Mouse (Mus musculus) forebrain, embryonic 11.5 days (tissue): ENCODE measurements at regions not wholly inside any gene's neighbourhood (a gene's known extent, or its start where the extent isn't known, plus 50 kb on each side); places are given as distances from the start of the nearest gene placed in this dataset.
A peak's percentile ranks its signal among the peaks of the same experiment; 100 is the strongest.

ENCODE experiments used
- ATAC-seq: fragments of 200-750 bp; cut with Nextera tagmentation; replicated peaks from 2 replicates; pipeline ENCODE4 v1.8.0; 2017; ENCODE audit warnings: moderate TSS enrichment; ENCODE audit not compliant: low FRiP score
- DNase-seq: peaks from one replicate; pipeline ENCODE4 v3.0.0-alpha.2; 2017; ENCODE audit warnings: low spot score
- H3K27ac ChIP-seq: fragments of 300-500 bp; sonication (generic); 2 replicates; pipeline ENCODE4 v1.5.1; 2014; ENCODE audit warnings: low read depth, low read length
- H3K27me3 ChIP-seq: fragments of 300-500 bp; sonication (generic); 2 replicates; pipeline ENCODE4 v1.6.1; 2014; ENCODE audit warnings: mild to moderate bottlenecking, low read length, mixed read lengths; ENCODE audit not compliant: control insufficient read depth, insufficient read depth
- H3K36me3 ChIP-seq: fragments of 300-500 bp; sonication (generic); 2 replicates; pipeline ENCODE4 v1.6.1; 2014; ENCODE audit warnings: mild to moderate bottlenecking, low read length, moderate library complexity, mixed read lengths; ENCODE audit not compliant: control insufficient read depth, insufficient read depth
- H3K4me1 ChIP-seq: fragments of 300-500 bp; sonication (generic); replicated peaks from 2 replicates; pipeline ENCODE4 v1.6.1; 2014; ENCODE audit warnings: low read length, mixed read lengths; ENCODE audit not compliant: control insufficient read depth, insufficient read depth
- H3K4me2 ChIP-seq: fragments of 300-500 bp; sonication (generic); 2 replicates; pipeline ENCODE4 v1.6.1; 2014; ENCODE audit warnings: low read depth, mild to moderate bottlenecking, low read length, moderate library complexity, mixed read lengths; ENCODE audit not compliant: severe bottlenecking
- H3K4me3 ChIP-seq: fragments of 300-500 bp; sonication (generic); 2 replicates; pipeline ENCODE4 v1.5.1; 2014; ENCODE audit warnings: low read depth, low read length
- H3K9ac ChIP-seq: fragments of 300-500 bp; sonication (generic); 2 replicates; pipeline ENCODE4 v1.6.1; 2014; ENCODE audit warnings: low read length
- H3K9me3 ChIP-seq: fragments of 300-500 bp; sonication (generic); 2 replicates; pipeline ENCODE4 v1.6.1; 2016; ENCODE audit warnings: low read length, mixed read lengths; ENCODE audit not compliant: control insufficient read depth
- WGBS: fragments of 180-500 bp; shearing (Covaris S2); extraction: QIAGEN DNeasy Blood & Tissue Kit; methylation state at CpG from one replicate; pipeline ENCODE4 v1.1.7; 2014; 5-methylcytosine and 5-hydroxymethylcytosine counted together

DNA sequence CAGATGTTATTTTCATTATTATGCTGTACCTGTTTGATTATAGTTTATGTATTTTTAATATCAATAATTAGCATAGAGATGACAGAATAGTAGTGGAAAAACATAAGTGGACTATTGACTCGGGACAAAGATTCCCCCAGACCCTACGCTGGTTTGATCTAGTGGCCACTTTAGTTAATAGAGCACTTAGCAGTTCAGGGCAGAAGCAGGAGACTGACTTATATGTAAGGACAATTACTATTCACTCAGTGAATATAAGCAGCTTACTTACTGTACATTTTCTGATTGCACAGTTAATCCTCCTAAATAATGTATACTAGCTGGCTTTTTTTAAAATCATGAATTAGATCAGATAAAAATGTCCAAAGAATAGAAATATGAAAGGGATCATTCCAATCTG, 416.2 kb upstream of the Prmt6 start:
- H3K9ac ChIP-seq: no peak overlapping the region
- H3K4me3 ChIP-seq: no peak overlapping the region
- H3K27ac ChIP-seq: no peak overlapping the region
- H3K27me3 ChIP-seq: no peaks in the 10 kb centered on the region
- H3K36me3 ChIP-seq: no peaks in the 10 kb centered on the region
- DNase-seq (no peak), ATAC-seq (0 out of 2 replicates have a peak, but pooled peaks have one; percentile 53)
- H3K4me2 ChIP-seq: no peak overlapping the region
- no peaks in the 10 kb centered on the region for H3K9me3 ChIP-seq
- no peaks in the 10 kb centered on the region for H3K4me1 ChIP-seq
- 73% methylated on average over 2 of the region's 2 CpGs for WGBS

DNA sequence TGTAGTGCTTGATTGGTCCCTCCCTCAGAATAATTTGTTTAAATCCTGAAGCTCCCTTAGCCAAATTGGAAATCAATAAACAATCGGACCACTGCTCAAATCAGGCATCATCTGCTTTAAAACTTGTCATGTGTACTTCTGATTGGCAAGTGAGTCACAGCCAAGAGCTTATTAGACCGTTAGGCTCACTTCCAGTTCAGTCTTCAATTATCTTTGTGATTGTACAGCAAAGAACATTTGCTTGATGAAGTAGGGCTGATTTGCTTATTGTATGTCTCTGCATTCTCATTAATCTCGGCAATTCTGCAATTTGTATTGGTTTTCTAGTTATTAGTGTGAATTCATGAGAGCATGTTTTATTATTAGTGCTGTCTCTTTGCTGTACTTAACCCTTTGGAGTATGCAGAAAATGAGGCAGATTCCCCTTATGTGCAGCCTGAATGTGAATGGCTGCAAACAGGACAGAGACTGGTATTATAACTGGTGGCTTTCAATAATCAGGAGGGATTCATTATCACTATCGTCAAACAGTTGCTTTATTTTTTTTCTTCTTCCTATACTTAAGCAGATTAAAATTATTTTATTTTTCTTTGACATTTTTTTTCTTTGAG, 406.8 kb upstream of the Prmt6 start:
- WGBS: 66% methylated on average over 4 of the region's 4 CpGs
- H3K27ac ChIP-seq: no peak overlapping the region
- no peak overlapping the region for H3K4me2 ChIP-seq
- DNase-seq (no peak), ATAC-seq (no peak)
- no peak overlapping the region for H3K9ac ChIP-seq
- no peak overlapping the region for H3K4me3 ChIP-seq
- H3K27me3 ChIP-seq: no peaks in the 10 kb centered on the region
- H3K4me1 ChIP-seq: no peaks in the 10 kb centered on the region
- no peaks in the 10 kb centered on the region for H3K36me3 ChIP-seq
- H3K9me3 ChIP-seq: no peaks in the 10 kb centered on the region

DNA sequence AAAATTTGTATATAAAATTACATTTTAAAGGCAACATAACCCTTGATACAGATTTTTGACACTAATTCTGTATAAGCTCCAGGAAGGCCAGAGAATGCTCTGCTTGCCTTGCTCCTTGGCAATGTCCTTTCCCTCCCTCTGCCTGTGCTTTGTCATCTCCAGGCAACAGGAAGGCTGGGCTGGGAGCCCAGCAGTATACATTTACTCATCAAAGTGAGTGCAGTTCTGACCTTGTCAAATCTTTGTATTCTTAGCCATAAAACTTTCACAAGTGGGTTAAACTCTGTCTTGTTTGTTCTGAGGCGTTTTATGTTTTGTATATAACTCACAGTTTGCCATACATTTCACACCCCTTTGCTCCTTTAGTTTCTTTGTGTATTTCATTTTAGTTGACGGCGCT, 375.5 kb upstream of the Prmt6 start:
- ATAC-seq (no peak), DNase-seq (no peak)
- no peak overlapping the region for H3K9ac ChIP-seq
- H3K27ac ChIP-seq: no peak overlapping the region
- no peaks in the 10 kb centered on the region for H3K36me3 ChIP-seq
- H3K4me2 ChIP-seq: no peak overlapping the region
- no peak overlapping the region for H3K4me3 ChIP-seq
- 86% methylated on average over 3 of the region's 3 CpGs for WGBS
- H3K9me3 ChIP-seq: no peaks in the 10 kb centered on the region
- H3K4me1 ChIP-seq: no peaks in the 10 kb centered on the region
- H3K27me3 ChIP-seq: no peaks in the 10 kb centered on the region

DNA sequence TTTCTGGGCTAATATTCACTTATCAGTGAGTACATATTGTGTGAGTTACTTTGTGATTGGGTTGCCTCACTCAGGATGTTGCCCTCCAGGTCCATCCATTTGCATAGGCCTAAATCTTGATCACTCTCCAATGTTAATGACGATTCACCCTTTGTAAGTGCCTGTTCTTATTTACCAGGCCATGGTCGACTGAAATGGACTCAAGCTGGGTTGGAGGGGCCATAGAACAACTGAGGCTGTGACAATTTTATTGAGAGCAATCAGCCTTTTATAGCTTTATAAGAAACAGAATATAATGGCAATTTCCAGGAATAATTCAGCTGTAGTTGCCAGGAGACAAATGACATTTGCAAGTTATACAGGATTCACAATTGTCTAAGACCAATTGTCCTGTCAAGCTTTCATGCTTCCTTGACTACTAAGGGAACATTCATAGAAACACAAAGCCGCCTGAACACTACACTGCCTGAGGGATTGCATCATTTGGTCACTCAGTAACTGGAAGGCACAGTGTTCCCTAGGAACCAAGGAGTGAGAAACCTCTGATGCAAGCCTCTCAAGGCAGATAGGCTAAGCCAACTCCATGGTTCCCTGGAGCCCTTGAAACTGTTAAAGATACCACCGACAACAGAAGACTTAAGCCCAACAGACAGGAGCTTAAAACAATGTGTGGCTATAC, 348.5 kb upstream of the Prmt6 start:
- ATAC-seq (peak; percentile 64; the same call in 1 of the 2 replicates), DNase-seq (no peak)
- no peaks in the 10 kb centered on the region for H3K27me3 ChIP-seq
- H3K27ac ChIP-seq: no peak overlapping the region
- H3K4me1 ChIP-seq: no peaks in the 10 kb centered on the region
- H3K4me2 ChIP-seq: no peak overlapping the region
- H3K36me3 ChIP-seq: no peaks in the 10 kb centered on the region
- no peak overlapping the region for H3K4me3 ChIP-seq
- no peak overlapping the region for H3K9ac ChIP-seq
- 54% methylated on average over 4 of the region's 4 CpGs for whole genome bisulfite sequencing
- H3K9me3 ChIP-seq: no peaks in the 10 kb centered on the region

- Histone ChIP-seq H3K27ac (no peak overlapping the region), H3K36me3 (no peaks in the 10 kb centered on the region), H3K9ac (no peak overlapping the region), H3K4me1 (no peaks in the 10 kb centered on the region), H3K4me2 (no peak overlapping the region), H3K27me3 (no peaks in the 10 kb centered on the region), H3K9me3 (no peaks in the 10 kb centered on the region), H3K4me3 (no peak overlapping the region)
- ATAC-seq (no peak), DNase-seq (no peak)
- 56% methylated on average over 2 of the region's 2 CpGs for WGBS
These were observed 332.0 kb upstream of the Prmt6 start for GRCm38 (mm10) chr3:110582766-110583165.

- 86% methylated on average over 1 of the region's 1 CpGs for WGBS
- no peaks in the 10 kb centered on the region for H3K4me1 ChIP-seq
- no peak overlapping the region for H3K9ac ChIP-seq
- H3K27me3 ChIP-seq: no peaks in the 10 kb centered on the region
- H3K4me2 ChIP-seq: no peak overlapping the region
- ATAC-seq (no peak), DNase-seq (no peak)
- no peaks in the 10 kb centered on the region for H3K36me3 ChIP-seq
- H3K27ac ChIP-seq: no peak overlapping the region
- H3K4me3 ChIP-seq: no peak overlapping the region
- H3K9me3 ChIP-seq: no peaks in the 10 kb centered on the region
These were observed 328.5 kb upstream of the Prmt6 start for GRCm38 (mm10) chr3:110579261-110579660.

DNA sequence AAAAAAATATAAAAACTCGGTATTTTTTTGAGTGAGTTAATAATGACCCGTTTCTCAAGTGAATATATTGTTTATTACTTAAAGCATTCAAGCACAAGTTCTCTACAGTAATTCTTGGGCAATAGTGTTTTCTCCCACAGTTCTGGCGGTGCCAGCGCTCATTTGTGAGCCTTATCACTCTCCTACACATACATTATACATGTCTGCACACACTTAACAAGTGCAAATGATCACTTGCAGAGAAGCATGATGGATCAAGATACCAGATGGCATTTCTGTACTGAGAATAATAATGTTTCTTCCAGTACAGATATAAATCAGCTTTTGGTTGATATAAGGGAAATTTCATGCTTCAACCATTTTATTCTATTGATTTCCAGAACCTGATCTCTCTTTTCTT, 316.4 kb upstream of the Prmt6 start:
- ATAC-seq (no peak), DNase-seq (no peak)
- Histone ChIP-seq H3K27ac (no peak overlapping the region), H3K9me3 (no peaks in the 10 kb centered on the region), H3K27me3 (no peaks in the 10 kb centered on the region), H3K4me2 (no peak overlapping the region), H3K9ac (no peak overlapping the region), H3K4me3 (no peak overlapping the region), H3K36me3 (no peaks in the 10 kb centered on the region), H3K4me1 (no peaks in the 10 kb centered on the region)
- 86% methylated on average over 4 of the region's 4 CpGs for WGBS

DNA sequence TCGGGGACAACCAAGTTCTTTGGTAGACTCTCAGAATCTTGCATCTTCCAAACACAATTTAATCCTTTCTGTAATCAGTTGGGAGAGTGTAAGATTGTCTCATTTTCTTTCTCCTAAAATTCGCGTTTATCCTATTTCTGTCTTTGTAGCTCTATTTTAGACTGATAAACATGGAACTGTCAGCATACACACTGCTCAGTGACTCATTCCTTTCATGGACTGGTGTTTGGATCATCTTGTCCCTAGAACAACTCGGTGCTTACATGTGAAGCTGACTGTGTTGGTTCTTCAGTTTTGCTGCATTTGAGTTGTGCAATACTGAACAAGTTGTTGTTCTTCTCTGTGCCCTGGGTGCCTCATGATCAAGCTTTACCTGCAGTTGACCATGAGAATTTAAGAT, 296.5 kb upstream of the Prmt6 start:
- no peak for ATAC-seq
- no peak overlapping the region for H3K4me2 ChIP-seq
- WGBS: 88% methylated on average over 4 of the region's 4 CpGs

DNA sequence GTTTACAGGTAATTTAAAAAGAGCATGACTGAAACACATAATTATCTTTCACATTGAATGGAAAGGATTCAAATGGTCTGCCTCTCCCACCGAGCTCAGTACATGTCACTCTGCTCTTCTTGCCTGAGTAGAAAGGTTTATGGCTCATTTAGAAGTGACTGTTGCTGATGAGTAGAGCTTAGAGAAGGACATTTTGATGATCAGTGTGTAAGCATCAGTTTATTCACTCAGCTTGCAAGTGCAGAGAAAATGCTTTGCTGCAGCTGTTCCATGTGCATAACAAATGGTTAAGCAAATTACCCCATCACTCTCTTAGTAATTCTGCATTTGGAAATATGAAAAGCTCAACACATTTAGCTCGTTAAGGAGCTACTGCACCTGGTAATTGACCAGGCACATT, 287.5 kb upstream of the Prmt6 start:
- Histone ChIP-seq H3K4me1 (no peaks in the 10 kb centered on the region), H3K9me3 (no peaks in the 10 kb centered on the region), H3K4me2 (no peak overlapping the region), H3K9ac (no peak overlapping the region), H3K27ac (no peak overlapping the region), H3K36me3 (no peaks in the 10 kb centered on the region), H3K4me3 (no peak overlapping the region), H3K27me3 (no peaks in the 10 kb centered on the region)
- DNase-seq: no peak
- ATAC-seq: no peak
- WGBS: 49% methylated on average over 2 of the region's 2 CpGs

More for the DNA sequence above, 296.5 kb upstream of the Prmt6 start:
- no peaks in the 10 kb centered on the region for H3K9me3 ChIP-seq
- H3K27me3 ChIP-seq: no peaks in the 10 kb centered on the region
- no peak overlapping the region for H3K9ac ChIP-seq
- no peaks in the 10 kb centered on the region for H3K36me3 ChIP-seq
- H3K4me1 ChIP-seq: no peaks in the 10 kb centered on the region
- DNase-seq: no peak
- no peak overlapping the region for H3K27ac ChIP-seq
- no peak overlapping the region for H3K4me3 ChIP-seq
